Mouse (Mus musculus): ENCODE measurements around the gene Dusp16. TPM values are rescaled to one million over a fixed set of nuclear protein-coding genes. Genes with fewer than 3 reads are reported as not detected.

Gene Dusp16
- total and polyA plus RNA-seq, 2 experiments from 2014 or later, result 3.2 to 3.9 TPM

DNA sequence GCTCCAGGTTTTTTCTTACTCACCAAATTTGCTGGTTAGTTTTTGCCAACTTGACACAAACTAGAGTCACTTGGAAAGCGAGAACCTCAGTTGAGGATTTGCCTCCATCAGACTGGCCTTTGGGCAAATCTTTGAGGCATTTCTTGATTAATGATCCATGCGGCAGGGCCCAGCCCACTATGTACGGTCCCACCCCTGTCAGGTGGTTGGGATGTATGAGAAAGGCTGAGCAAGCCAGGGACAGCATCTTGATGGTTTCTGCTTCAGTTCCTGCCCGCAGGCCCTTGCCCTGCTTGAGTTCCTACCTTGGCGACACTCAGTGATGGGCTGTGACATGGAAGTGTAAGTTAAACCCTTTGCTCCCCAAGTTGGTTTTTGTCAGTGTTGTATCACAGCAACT, 94.2 kb downstream of the Dusp16 start:
- H3K4me3 ChIP-seq (ENCODE audit: low read depth, low read length), result no peak overlapping the region
- WGBS, result 95% methylated on average over 5 of the region's 5 CpGs
- H3K27ac ChIP-seq (ENCODE audit: low read depth, low read length), result no peak overlapping the region
- DNase-seq (ENCODE audit: low spot score) (no peak), ATAC-seq (ENCODE audit: low FRiP score) (no peak)
- no peak overlapping the region for H3K9ac ChIP-seq (replicated peaks; ENCODE audit: low read length, poor library complexity, severe bottlenecking)
- no peaks in the 10 kb centered on the region for H3K4me1 ChIP-seq (ENCODE audit: insufficient read depth, low read length)
- no peak overlapping the region for H3K4me2 ChIP-seq (ENCODE audit: low read depth, low read length, poor library complexity, severe bottlenecking)
- no peaks in the 10 kb centered on the region for H3K9me3 ChIP-seq (ENCODE audit: low read length)
- H3K36me3 ChIP-seq (ENCODE audit: insufficient read depth, low read length), result no peaks in the 10 kb centered on the region
- no peak for TF ChIP-seq CTCF (IDR thresholded peaks at IDR 0.05)
- H3K27me3 ChIP-seq (ENCODE audit: insufficient read depth, low read length), result no peaks in the 10 kb centered on the region

GRCm38 (mm10) chr6:134696554-134696953, 95.9 kb downstream of the Dusp16 start:
- ATAC-seq (ENCODE audit: low FRiP score), result no peak
- DNase-seq (ENCODE audit: low spot score), result no peak
- Histone ChIP-seq H3K4me1 (ENCODE audit: insufficient read depth, low read length) (no peaks in the 10 kb centered on the region), H3K9ac (replicated peaks; ENCODE audit: low read length, poor library complexity, severe bottlenecking) (no peak overlapping the region), H3K4me3 (ENCODE audit: low read depth, low read length) (no peak overlapping the region), H3K27me3 (ENCODE audit: insufficient read depth, low read length) (no peaks in the 10 kb centered on the region), H3K36me3 (ENCODE audit: insufficient read depth, low read length) (no peaks in the 10 kb centered on the region), H3K9me3 (ENCODE audit: low read length) (no peaks in the 10 kb centered on the region), H3K27ac (ENCODE audit: low read depth, low read length) (no peak overlapping the region), H3K4me2 (ENCODE audit: low read depth, low read length, poor library complexity, severe bottlenecking) (no peak overlapping the region)
- TF ChIP-seq CTCF (IDR thresholded peaks at IDR 0.05), result no peak
- WGBS, result 84% methylated on average over 2 of the region's 2 CpGs

DNA sequence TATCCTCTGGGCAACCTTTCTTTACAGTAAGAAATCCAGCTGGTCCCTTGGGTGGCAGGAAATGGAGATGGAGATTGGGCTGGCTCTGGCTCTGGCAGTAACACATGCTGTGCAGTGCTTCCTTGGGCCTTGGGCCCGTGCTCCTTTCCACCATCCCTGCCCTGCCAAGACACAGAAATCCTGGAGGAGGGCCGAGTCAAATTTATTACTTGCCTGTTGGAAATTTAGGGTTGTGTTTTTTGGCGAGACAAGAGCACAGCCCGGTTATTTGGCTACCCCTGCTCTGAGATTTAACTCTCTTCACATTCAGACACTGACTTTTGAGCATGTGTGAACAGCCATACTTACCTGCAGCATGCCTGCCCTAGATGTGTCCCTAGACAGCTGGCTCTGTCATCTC, 96.3 kb downstream of the Dusp16 start:
- Histone ChIP-seq H3K4me2 (ENCODE audit: low read depth, low read length, poor library complexity, severe bottlenecking) (no peak overlapping the region), H3K4me1 (ENCODE audit: insufficient read depth, low read length) (no peaks in the 10 kb centered on the region), H3K4me3 (ENCODE audit: low read depth, low read length) (no peak overlapping the region), H3K27ac (ENCODE audit: low read depth, low read length) (no peak overlapping the region), H3K9ac (replicated peaks; ENCODE audit: low read length, poor library complexity, severe bottlenecking) (no peak overlapping the region), H3K36me3 (ENCODE audit: insufficient read depth, low read length) (no peaks in the 10 kb centered on the region), H3K9me3 (ENCODE audit: low read length) (no peaks in the 10 kb centered on the region), H3K27me3 (ENCODE audit: insufficient read depth, low read length) (no peaks in the 10 kb centered on the region)
- no peak for DNase-seq (ENCODE audit: low spot score)
- no peak for TF ChIP-seq CTCF (IDR thresholded peaks at IDR 0.05)
- 73% methylated on average over 4 of the region's 4 CpGs for WGBS
- no peak for ATAC-seq (ENCODE audit: low FRiP score)

- Histone ChIP-seq H3K36me3 (ENCODE audit: insufficient read depth, low read length) (no peaks in the 10 kb centered on the region), H3K9ac (replicated peaks; ENCODE audit: low read length, poor library complexity, severe bottlenecking) (no peak overlapping the region), H3K9me3 (ENCODE audit: low read length) (no peaks in the 10 kb centered on the region), H3K4me2 (ENCODE audit: low read depth, low read length, poor library complexity, severe bottlenecking) (no peak overlapping the region), H3K27ac (ENCODE audit: low read depth, low read length) (no peak overlapping the region), H3K27me3 (ENCODE audit: insufficient read depth, low read length) (no peaks in the 10 kb centered on the region), H3K4me3 (ENCODE audit: low read depth, low read length) (no peak overlapping the region), H3K4me1 (ENCODE audit: insufficient read depth, low read length) (no peaks in the 10 kb centered on the region)
- no peak for TF ChIP-seq CTCF (IDR thresholded peaks at IDR 0.05)
- DNase-seq (ENCODE audit: low spot score), result no peak
- no peak for ATAC-seq (ENCODE audit: low FRiP score)
- 88% methylated on average over 3 of the region's 3 CpGs for WGBS
Observed at GRCm38 (mm10) chr6:134695625-134696024, 96.8 kb downstream of the Dusp16 start.

DNA sequence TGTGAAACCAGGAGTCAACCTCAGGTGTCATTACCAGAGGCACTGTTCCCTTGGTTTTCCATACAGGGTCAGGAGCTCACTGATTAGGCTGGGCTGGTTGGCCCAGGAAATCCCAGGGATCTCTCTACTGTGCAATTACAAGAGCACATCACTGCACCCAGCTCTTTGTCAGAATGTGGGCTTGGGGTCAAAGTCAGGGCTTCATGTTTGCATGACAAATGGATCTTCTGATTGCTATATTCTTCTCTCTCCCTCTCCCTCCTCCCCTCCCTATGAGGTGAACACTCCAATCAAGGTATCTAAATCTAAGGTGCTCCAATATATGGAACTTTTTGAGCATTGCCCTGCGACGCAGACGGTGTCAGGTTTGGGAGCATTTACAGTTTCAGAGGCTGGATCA, 97.4 kb downstream of the Dusp16 start:
- 97% methylated on average over 3 of the region's 3 CpGs for WGBS
- no peaks in the 10 kb centered on the region for H3K27me3 ChIP-seq (ENCODE audit: insufficient read depth, low read length)
- ATAC-seq (ENCODE audit: low FRiP score) (no peak), DNase-seq (ENCODE audit: low spot score) (no peak)
- no peaks in the 10 kb centered on the region for H3K9me3 ChIP-seq (ENCODE audit: low read length)
- no peaks in the 10 kb centered on the region for H3K4me1 ChIP-seq (ENCODE audit: insufficient read depth, low read length)
- no peak overlapping the region for H3K4me2 ChIP-seq (ENCODE audit: low read depth, low read length, poor library complexity, severe bottlenecking)
- H3K4me3 ChIP-seq (ENCODE audit: low read depth, low read length), result no peak overlapping the region
- no peak for TF ChIP-seq CTCF (IDR thresholded peaks at IDR 0.05)
- H3K9ac ChIP-seq (replicated peaks; ENCODE audit: low read length, poor library complexity, severe bottlenecking), result no peak overlapping the region
- no peaks in the 10 kb centered on the region for H3K36me3 ChIP-seq (ENCODE audit: insufficient read depth, low read length)
- no peak overlapping the region for H3K27ac ChIP-seq (ENCODE audit: low read depth, low read length)

DNA sequence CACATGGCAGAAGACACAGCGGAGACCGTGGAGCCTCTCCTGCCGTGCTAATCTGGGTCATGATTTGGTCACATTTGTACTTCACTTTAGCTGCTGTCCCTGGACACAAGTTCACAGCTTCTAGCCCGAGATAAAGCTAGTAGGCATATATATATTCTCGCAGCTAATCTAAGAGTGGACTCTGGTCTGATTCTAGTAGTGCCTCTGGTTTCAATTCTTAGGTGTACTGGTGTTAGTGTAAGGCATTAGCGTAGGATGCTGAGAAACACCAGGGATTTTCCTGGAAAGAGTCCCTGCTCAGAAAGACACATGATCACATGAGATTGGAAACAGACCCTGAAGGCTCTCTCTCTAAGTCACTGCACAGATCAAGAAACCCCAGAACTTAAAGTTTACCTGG, 97.9 kb downstream of the Dusp16 start:
- no peak overlapping the region for H3K9ac ChIP-seq (replicated peaks; ENCODE audit: low read length, poor library complexity, severe bottlenecking)

More for the DNA sequence above, 97.9 kb downstream of the Dusp16 start:
- Histone ChIP-seq H3K36me3 (ENCODE audit: insufficient read depth, low read length) (no peaks in the 10 kb centered on the region), H3K4me3 (ENCODE audit: low read depth, low read length) (no peak overlapping the region), H3K4me1 (ENCODE audit: insufficient read depth, low read length) (no peaks in the 10 kb centered on the region), H3K27me3 (ENCODE audit: insufficient read depth, low read length) (no peaks in the 10 kb centered on the region), H3K27ac (ENCODE audit: low read depth, low read length) (no peak overlapping the region), H3K9me3 (ENCODE audit: low read length) (no peaks in the 10 kb centered on the region), H3K4me2 (ENCODE audit: low read depth, low read length, poor library complexity, severe bottlenecking) (no peak overlapping the region)
- no peak for ATAC-seq (ENCODE audit: low FRiP score)
- WGBS, result 85% methylated on average over 6 of the region's 6 CpGs
- DNase-seq (ENCODE audit: low spot score), result no peak
- TF ChIP-seq CTCF (IDR thresholded peaks at IDR 0.05), result no peak

Data from midbrain, postnatal 0 days (tissue).